Mouse (Mus musculus): Measurements from ENCODE around the gene Acod1.

Acod1 gene

GRCm38 (mm10) chr14:103102246-103102645 is 55.5 kb downstream of the Acod1 start:
- no peak for DNase-seq (ENCODE audit: low spot score)

- DNase-seq (ENCODE audit: low spot score), result no peak
Measured at GRCm38 (mm10) chr14:103102731-103103335, 56.1 kb downstream of the Acod1 start.

Data from testis, postnatal 10 days (tissue).